Mouse (Mus musculus): ENCODE data around the gene Rad9a.

- no peak for TF ChIP-seq CTCF (IDR thresholded peaks at IDR 0.05; ENCODE audit: low read depth)
- peak; percentile 13; the same call in 1 of the 2 replicates for TF ChIP-seq EP300 (IDR thresholded peaks at IDR 0.05; ENCODE audit: low read depth)
Measured at GRCm38 (mm10) chr19:4163543-4163887, 37.9 kb downstream of the Rad9a start.
